Mouse (Mus musculus): ENCODE measurements around the gene Sdhb. TPM values are rescaled to one million over a fixed set of nuclear protein-coding genes. Genes with fewer than 3 reads are reported as not detected.
A peak's percentile ranks its signal among the peaks of the same experiment; 100 is the strongest.

The Sdhb gene
- polyA plus RNA-seq (2012) = 9.3 and 10.1 TPM in 2 replicates

DNA sequence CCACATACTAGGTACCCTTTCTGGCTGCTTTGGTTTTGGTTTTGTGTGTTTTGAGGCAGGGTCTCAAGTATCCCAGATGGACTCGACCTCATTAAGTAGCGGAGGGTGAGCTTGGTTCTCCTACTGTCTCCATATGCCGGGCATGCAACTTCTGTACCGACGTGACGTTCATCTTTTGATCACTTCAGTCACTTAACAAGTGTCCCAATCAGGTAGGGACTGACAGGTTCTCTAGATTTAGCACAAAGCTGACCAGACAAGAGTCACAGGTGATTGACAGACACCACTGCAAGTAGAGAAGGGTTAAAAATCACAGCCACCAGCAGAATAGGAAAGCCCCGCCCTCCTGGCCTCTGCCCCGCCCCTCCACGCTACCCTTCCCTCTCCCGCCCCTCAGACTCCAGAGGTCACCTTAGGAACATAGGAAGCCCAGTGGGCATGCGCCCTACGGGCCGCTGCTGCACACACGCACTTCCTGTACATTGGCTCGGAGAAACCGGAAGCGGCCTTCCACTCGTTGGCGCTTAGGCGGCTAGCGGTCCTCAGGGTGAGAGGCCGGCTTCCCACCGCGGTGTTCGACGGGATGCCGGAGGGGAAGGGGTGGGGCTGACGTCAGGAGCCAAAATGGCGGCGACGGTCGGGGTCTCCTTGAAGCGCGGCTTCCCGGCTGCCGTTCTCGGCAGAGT, at the start of gene Sdhb:
Gene Sdhb, plus strand, starts transcription at position 423 of the 686 bp plus-strand sequence.
- Histone ChIP-seq H3K36me3 (ENCODE audit: control insufficient read depth) (peaks cover 6% of the 10 kb centered on the region), H3K4me3 (replicated peaks) (peak within 1 kb of the TSS; percentile 85), H3K27me3 (ENCODE audit: control insufficient read depth) (peaks cover 15% of the 10 kb centered on the region), H3K4me1 (ENCODE audit: control insufficient read depth) (peaks cover 47% of the 10 kb centered on the region), H3K9me3 (ENCODE audit: control insufficient read depth, low read length) (no peaks in the 10 kb centered on the region)
- TF ChIP-seq TAL1 (IDR thresholded peaks at IDR 0.05; ENCODE audit: low read length) = no peak
- TF ChIP-seq GATA1 (IDR thresholded peaks at IDR 0.05; ENCODE audit: low read length) = no peak

DNA sequence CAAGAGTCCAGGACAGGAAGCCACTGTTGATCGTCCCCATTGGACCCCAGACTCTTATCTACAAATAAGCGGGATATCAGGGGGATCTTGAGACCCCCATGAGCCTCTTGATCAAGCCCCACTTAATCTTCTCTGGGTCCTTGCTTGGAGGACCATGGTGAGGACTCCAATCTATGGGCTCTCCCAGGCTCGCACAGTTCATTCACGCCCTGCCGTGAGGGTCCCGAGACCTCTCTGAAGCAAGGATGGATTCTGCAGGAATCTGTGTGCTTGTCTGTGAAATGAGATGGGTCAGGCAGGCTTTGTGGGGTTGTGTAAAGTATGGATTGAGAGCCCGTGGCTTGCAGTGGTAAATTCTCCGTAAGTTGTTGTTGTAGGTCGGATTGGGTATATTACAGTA, 49.6 kb upstream of the Sdhb start:
- Histone ChIP-seq H3K36me3 (ENCODE audit: control insufficient read depth) (peaks cover 28% of the 10 kb centered on the region), H3K4me3 (replicated peaks) (no peak overlapping the region), H3K9me3 (ENCODE audit: control insufficient read depth, low read length) (no peaks in the 10 kb centered on the region), H3K4me1 (ENCODE audit: control insufficient read depth) (peaks cover 63% of the 10 kb centered on the region), H3K27me3 (ENCODE audit: control insufficient read depth) (peaks cover 9% of the 10 kb centered on the region)
- TF ChIP-seq TAL1 (IDR thresholded peaks at IDR 0.05; ENCODE audit: low read length) (no peak), GATA1 (IDR thresholded peaks at IDR 0.05; ENCODE audit: low read length) (no peak)

DNA sequence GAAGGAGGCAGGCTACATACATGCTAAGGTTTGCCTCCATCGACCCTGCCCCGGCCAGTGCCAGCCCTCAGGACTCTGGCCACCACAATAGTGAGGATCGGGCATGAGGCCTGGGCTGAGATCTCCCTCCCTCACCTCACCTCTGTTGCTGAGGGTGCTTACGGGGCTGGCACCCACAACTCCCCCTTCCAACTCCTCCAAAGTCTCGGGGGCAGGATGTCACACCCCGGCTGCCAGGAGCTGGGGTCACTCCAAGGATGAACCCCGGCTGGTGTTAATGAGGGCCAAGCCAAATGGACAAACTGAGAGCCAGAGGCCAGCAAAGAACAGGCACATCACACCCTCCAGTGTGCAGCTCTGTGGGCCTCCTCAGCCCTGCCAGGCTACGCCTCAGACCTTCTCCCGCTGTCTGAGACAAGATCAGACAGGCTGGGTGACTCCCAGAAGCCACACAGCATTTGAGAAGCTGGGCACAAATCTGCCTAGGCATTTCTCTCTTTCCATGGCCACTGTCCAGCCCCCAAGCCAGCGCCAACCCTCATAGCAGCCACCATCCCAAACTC, 48.7 kb upstream of the Sdhb start:
- Histone ChIP-seq H3K27me3 (ENCODE audit: control insufficient read depth) (peaks cover 5% of the 10 kb centered on the region), H3K36me3 (ENCODE audit: control insufficient read depth) (peaks cover 29% of the 10 kb centered on the region), H3K4me1 (ENCODE audit: control insufficient read depth) (peaks cover 54% of the 10 kb centered on the region), H3K4me3 (replicated peaks) (no peak overlapping the region), H3K9me3 (ENCODE audit: control insufficient read depth, low read length) (no peaks in the 10 kb centered on the region)
- TF ChIP-seq TAL1 (IDR thresholded peaks at IDR 0.05; ENCODE audit: low read length) = no peak
- no peak for TF ChIP-seq GATA1 (IDR thresholded peaks at IDR 0.05; ENCODE audit: low read length)

DNA sequence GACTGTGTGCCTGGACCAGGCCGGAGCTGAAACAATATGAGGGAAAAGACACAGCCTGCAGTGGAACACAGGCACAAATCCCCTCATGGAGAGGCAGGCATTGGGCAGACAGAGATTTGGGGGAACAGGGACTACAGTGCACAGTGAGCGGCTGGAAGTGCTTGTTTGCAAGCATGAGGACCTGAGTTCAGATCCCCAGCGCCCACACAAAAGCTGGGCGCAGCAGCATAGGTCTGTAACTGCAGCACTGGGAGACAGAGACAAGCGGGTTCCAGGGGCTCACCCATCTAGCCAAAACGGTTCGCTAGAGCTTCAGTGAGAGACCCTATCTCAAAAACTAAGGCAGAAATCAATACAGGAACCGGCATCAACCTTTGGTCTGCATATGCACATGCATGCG, 47.4 kb upstream of the Sdhb start:
- Histone ChIP-seq H3K4me3 (replicated peaks) (no peak overlapping the region), H3K4me1 (ENCODE audit: control insufficient read depth) (peaks cover 42% of the 10 kb centered on the region), H3K9me3 (ENCODE audit: control insufficient read depth, low read length) (no peaks in the 10 kb centered on the region), H3K36me3 (ENCODE audit: control insufficient read depth) (peaks cover 28% of the 10 kb centered on the region), H3K27me3 (ENCODE audit: control insufficient read depth) (peaks cover 5% of the 10 kb centered on the region)
- TF ChIP-seq TAL1 (IDR thresholded peaks at IDR 0.05; ENCODE audit: low read length) (no peak), GATA1 (IDR thresholded peaks at IDR 0.05; ENCODE audit: low read length) (no peak)

DNA sequence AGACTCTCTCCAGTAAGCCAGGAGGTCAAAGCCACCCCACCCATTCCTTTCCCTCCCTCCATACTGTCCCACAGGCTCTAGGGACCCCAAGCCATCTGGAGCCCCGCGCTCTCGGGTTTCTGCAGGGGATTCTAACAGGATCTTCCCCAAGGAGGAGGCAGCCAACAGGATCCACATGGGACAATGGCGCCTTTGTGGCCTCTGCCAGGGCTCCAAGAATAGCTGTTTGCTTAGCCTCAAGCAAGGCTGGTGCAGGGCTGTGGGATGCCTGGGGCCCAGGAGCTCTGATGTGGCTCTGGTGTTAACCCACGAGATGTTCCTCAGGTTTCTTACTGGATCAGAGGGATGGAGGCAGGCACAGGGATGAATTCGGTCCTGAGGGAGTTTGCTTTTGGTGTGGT, 46.3 kb upstream of the Sdhb start:
- H3K27me3 ChIP-seq (ENCODE audit: control insufficient read depth) = peaks cover 5% of the 10 kb centered on the region
- H3K36me3 ChIP-seq (ENCODE audit: control insufficient read depth) = peaks cover 28% of the 10 kb centered on the region
- TF ChIP-seq GATA1 (IDR thresholded peaks at IDR 0.05; ENCODE audit: low read length) = no peak
- H3K9me3 ChIP-seq (ENCODE audit: control insufficient read depth, low read length) = no peaks in the 10 kb centered on the region
- H3K4me1 ChIP-seq (ENCODE audit: control insufficient read depth) = peaks cover 30% of the 10 kb centered on the region
- H3K4me3 ChIP-seq (replicated peaks) = no peak overlapping the region

DNA sequence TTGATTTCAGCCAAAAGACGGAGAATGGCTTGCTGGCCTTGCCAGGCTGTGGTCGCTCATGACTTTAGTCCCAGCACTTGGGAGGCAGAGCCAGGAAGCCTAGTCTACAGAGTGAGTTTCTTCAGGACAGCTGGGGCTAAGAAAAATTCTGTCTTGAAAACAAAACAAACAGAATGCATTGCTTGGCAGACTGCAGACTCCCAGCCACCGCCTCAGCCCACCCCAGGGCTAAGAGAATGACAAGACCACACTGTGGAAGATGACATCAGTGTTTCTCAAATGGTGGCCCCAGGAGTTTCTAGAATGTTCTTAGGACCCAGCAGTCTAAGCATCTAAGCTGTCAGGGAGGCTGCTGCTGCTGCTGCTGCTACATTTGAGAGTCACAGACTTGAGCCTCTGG, 45.8 kb upstream of the Sdhb start:
- TF ChIP-seq GATA1 (IDR thresholded peaks at IDR 0.05; ENCODE audit: low read length) (no peak), TAL1 (IDR thresholded peaks at IDR 0.05; ENCODE audit: low read length) (no peak)
- H3K4me1 ChIP-seq (ENCODE audit: control insufficient read depth) = peaks cover 26% of the 10 kb centered on the region
- H3K36me3 ChIP-seq (ENCODE audit: control insufficient read depth) = peaks cover 32% of the 10 kb centered on the region
- no peak overlapping the region for H3K4me3 ChIP-seq (replicated peaks)
- no peaks in the 10 kb centered on the region for H3K9me3 ChIP-seq (ENCODE audit: control insufficient read depth, low read length)
- peaks cover 5% of the 10 kb centered on the region for H3K27me3 ChIP-seq (ENCODE audit: control insufficient read depth)

DNA sequence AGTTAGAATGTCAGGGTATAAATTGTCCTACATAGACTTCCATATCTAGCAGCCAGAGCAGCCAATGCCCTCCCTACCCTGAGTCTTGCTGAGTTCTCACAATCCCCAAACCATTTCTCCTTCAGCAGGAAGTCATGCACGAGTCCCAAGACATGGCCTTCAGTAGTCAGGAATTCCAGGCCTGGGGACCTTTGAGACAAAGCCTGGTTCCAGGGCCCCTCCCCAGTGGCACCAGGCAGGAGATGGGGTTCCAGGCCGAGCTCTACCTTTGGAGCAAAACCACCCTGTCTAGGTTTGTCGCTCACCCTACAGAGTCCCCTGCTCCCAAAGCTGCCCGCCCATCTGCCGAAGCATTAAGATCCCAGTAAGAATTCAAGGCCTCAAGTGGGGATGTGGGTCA, 44.7 kb upstream of the Sdhb start:
- no peak overlapping the region for H3K4me3 ChIP-seq (replicated peaks)

DNA sequence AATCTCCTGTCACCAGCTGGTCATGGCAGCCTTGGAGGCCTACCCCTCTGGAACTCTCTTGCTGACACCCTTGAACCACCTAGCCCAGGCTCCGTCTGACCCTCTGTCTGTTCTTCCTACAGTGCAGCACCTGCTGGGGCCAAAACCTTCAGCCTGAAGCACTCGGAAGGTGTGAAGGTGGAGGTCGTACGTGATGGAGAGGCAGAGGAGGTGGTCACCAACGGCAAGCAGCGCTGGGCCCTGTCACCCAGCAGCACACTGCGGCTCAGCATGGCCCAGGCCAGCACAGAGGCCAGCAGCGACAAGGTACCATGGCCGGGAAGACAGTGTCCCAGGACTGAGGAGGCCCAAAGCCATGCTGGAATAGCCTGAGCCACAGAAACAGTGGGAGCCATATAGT, 43.6 kb upstream of the Sdhb start:
- no peak for TF ChIP-seq GATA1 (IDR thresholded peaks at IDR 0.05; ENCODE audit: low read length)
- no peak overlapping the region for H3K4me3 ChIP-seq (replicated peaks)
- H3K9me3 ChIP-seq (ENCODE audit: control insufficient read depth, low read length) = no peaks in the 10 kb centered on the region
- H3K36me3 ChIP-seq (ENCODE audit: control insufficient read depth) = peaks cover 34% of the 10 kb centered on the region
- H3K4me1 ChIP-seq (ENCODE audit: control insufficient read depth) = peaks cover 4% of the 10 kb centered on the region
- H3K27me3 ChIP-seq (ENCODE audit: control insufficient read depth) = peaks cover 3% of the 10 kb centered on the region

More for the DNA sequence above, 44.7 kb upstream of the Sdhb start:
- peaks cover 5% of the 10 kb centered on the region for H3K27me3 ChIP-seq (ENCODE audit: control insufficient read depth)
- no peaks in the 10 kb centered on the region for H3K9me3 ChIP-seq (ENCODE audit: control insufficient read depth, low read length)
- no peak for TF ChIP-seq TAL1 (IDR thresholded peaks at IDR 0.05; ENCODE audit: low read length)
- peaks cover 16% of the 10 kb centered on the region for H3K4me1 ChIP-seq (ENCODE audit: control insufficient read depth)
- H3K36me3 ChIP-seq (ENCODE audit: control insufficient read depth) = peaks cover 35% of the 10 kb centered on the region

DNA sequence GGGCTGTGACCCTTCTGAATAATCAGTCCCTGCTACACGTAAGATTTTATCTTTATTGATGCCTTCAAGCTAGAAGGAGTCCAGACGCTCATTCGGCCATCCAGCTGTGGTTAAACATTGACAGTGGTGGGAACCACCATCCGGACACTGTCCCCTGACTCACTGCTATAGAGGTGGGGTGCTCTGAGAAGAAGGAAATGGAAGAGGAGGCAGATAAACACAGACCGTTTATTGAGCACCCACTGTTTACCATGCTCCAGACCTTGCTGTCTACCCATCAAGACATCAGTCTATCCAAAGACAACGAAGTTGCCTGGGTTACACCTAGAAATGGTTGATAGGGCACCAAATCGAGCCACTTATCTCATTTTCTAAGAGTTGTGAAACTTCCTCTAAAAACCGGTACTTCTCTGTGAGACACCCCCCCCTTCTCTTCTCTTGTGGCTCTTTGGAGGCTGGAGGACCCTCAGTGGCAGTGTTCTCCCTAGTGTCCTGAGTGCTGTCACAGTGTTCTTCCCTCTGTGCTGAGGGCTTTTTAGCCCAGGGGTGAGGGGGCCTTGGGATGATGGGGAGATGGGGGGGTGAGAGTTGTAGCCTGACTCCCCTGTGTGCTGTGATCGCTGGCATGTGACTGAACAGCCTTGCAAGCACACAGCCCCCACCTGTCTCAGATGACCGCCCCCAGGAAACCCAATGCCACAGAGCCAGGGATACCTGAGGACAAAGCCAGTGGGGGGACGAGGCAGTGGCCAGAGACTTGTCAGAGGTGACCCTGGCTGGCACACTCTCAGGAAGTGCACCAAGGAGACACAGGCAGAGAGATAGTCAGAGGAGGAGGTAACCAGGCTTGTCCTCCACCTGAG, 40.8 kb upstream of the Sdhb start:
- H3K27me3 ChIP-seq (ENCODE audit: control insufficient read depth) = no peaks in the 10 kb centered on the region
- no peak overlapping the region for H3K4me3 ChIP-seq (replicated peaks)
- no peaks in the 10 kb centered on the region for H3K9me3 ChIP-seq (ENCODE audit: control insufficient read depth, low read length)
- peaks cover 41% of the 10 kb centered on the region for H3K36me3 ChIP-seq (ENCODE audit: control insufficient read depth)
- TF ChIP-seq GATA1 (IDR thresholded peaks at IDR 0.05; ENCODE audit: low read length) = no peak
- TF ChIP-seq TAL1 (IDR thresholded peaks at IDR 0.05; ENCODE audit: low read length) = no peak
- no peaks in the 10 kb centered on the region for H3K4me1 ChIP-seq (ENCODE audit: control insufficient read depth)
